Mouse (Mus musculus): ENCODE results near the gene Rdm1.

Gene Rdm1

GRCm38 (mm10) chr11:101657886-101658750 lies 31.1 kb downstream of the Rdm1 start:
- DNase-seq: peak; percentile 80 to 89

- peak; percentile 67 to 80 for DNase-seq
Measured at GRCm38 (mm10) chr11:101658751-101659558, 32.0 kb downstream of the Rdm1 start.

- peak; percentile 55 to 61 for DNase-seq
Measured at GRCm38 (mm10) chr11:101661191-101661590, 34.2 kb downstream of the Rdm1 start.

GRCm38 (mm10) chr11:101661786-101662185 lies 34.8 kb downstream of the Rdm1 start:
- no peak for DNase-seq

- DNase-seq: peak; percentile 35 to 44
Measured at GRCm38 (mm10) chr11:101663229-101664027, 36.4 kb downstream of the Rdm1 start.

- peak; percentile 97 to 98 for DNase-seq
Measured at GRCm38 (mm10) chr11:101664825-101665635, 38.0 kb downstream of the Rdm1 start, which contains the start of gene Arl4d. TSS of gene Arl4d (plus strand) at chr11:101665541.

GRCm38 (mm10) chr11:101665636-101665992 lies 38.6 kb downstream of the Rdm1 start:
- DNase-seq: no peak

GRCm38 (mm10) chr11:101666626-101667345 lies 39.8 kb downstream of the Rdm1 start:
- peak in 1 of 2 experiments; percentile 63 for DNase-seq

GRCm38 (mm10) chr11:101667871-101668532 lies 41.0 kb downstream of the Rdm1 start:
- peak; percentile 73 to 82 for DNase-seq

GRCm38 (mm10) chr11:101668546-101669261 lies 41.7 kb downstream of the Rdm1 start:
- DNase-seq: peak; percentile 74 to 76

GRCm38 (mm10) chr11:101670334-101670733 lies 43.3 kb downstream of the Rdm1 start:
- no peak for DNase-seq

GRCm38 (mm10) chr11:101671255-101671654 lies 44.3 kb downstream of the Rdm1 start:
- DNase-seq: no peak

- DNase-seq: peak; percentile 52 to 60
Measured at GRCm38 (mm10) chr11:101673010-101673642, 46.1 kb downstream of the Rdm1 start.

- no peak for DNase-seq
Measured at GRCm38 (mm10) chr11:101674106-101674505, 47.1 kb downstream of the Rdm1 start.

GRCm38 (mm10) chr11:101675349-101675748 lies 48.4 kb downstream of the Rdm1 start:
- peak; percentile 80 to 84 for DNase-seq

GRCm38 (mm10) chr11:101677655-101678054 lies 50.7 kb downstream of the Rdm1 start:
- DNase-seq: no peak

- no peak for DNase-seq
Measured at GRCm38 (mm10) chr11:101678770-101679169, 51.8 kb downstream of the Rdm1 start.

GRCm38 (mm10) chr11:101679907-101680306 lies 52.9 kb downstream of the Rdm1 start:
- DNase-seq: peak; percentile 57 to 77

GRCm38 (mm10) chr11:101680634-101681325 lies 53.8 kb downstream of the Rdm1 start:
- DNase-seq: no peak

All from kidney, postnatal 36 days (tissue).